Mouse (Mus musculus) E14TG2a.4 (cell line): ENCODE measurements around the gene Pias4.

Source experiments
- H3K27me3 ChIP-seq: 2 replicates; pipeline ENCODE4 v1.6.1; 2014; ENCODE audit warnings: low read length, control low read depth; ENCODE audit not compliant: insufficient read depth
- H3K36me3 ChIP-seq: 2 replicates; pipeline ENCODE4 v1.6.1; 2014; ENCODE audit warnings: low read length, control low read depth; ENCODE audit not compliant: insufficient read depth
- H3K4me1 ChIP-seq: replicated peaks from 2 replicates; pipeline ENCODE4 v1.6.1; 2014; ENCODE audit warnings: low read depth, low read length, control low read depth
- H3K4me3 ChIP-seq: replicated peaks from 2 replicates; pipeline ENCODE4 v1.5.1; 2014; ENCODE audit warnings: mild to moderate bottlenecking, low read length
- H3K9me3 ChIP-seq: 2 replicates; pipeline ENCODE4 v1.6.1; 2014; ENCODE audit warnings: low read length, control low read depth
- CTCF ChIP-seq: conservative IDR thresholded peaks from 2 replicates; pipeline ENCODE4 v1.5.1; 2014; ENCODE audit warnings: low read length
- NANOG ChIP-seq: IDR thresholded peaks from 2 replicates; pipeline ENCODE4 v1.6.1; 2014; ENCODE audit warnings: borderline replicate concordance, low read length, mixed read lengths
- POU5F1 ChIP-seq: IDR thresholded peaks from 2 replicates; pipeline ENCODE4 v1.6.1; 2014; ENCODE audit warnings: low read length, borderline replicate concordance

The Pias4 gene

DNA sequence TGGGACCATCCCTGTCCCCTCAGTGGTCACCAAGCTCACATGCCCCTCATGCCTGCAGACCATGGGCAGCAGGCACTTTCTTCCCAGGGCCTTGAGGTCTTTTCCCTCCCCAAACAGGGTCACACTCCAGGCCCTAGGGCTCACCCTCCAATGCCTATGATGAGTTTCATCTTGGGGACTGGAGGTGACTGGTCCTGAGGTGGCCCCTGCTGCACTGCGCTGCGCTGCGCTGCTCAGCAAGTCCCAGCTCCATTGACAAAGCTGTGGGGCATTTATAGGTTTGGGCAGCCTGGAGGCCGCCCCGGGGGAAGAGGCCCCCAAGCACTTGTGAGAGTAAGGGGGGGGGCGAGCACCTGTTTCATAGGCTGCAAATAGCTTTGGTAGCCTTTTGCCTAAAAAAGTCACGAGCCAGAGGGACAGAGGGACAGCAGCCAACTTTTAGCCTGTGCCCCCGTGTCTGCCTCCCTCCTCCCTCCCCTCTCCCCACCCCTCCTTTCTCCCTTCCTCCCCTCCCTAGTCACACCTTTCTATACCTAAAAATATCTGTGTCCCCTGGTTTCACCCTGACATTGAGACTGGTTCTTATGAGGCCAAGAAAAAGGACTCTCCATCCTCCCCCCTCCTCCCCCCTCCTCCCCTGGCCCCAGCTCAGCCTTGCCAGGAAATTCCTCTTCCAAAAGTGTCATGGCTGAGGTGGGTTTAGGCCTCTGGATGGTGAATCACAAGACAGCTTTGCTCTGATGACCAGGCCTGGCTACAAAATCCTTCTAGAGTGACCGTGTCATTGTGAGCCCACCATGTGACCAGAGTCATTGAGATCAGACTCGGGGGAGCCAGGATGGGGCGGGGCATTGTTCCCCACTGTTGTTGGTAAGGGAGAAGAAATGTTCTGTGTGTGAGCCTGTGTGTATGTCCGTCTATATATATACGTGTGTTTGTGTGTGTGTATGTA is 34.4 kb upstream of the Pias4 start, which contains the start of gene Nmrk2:
Gene Nmrk2 (minus strand): TSS at position 245 of the 952 bp plus-strand sequence.
- H3K4me1 ChIP-seq: peaks cover 13% of the 10 kb centered on the region
- no peaks in the 10 kb centered on the region for H3K9me3 ChIP-seq
- H3K27me3 ChIP-seq: peaks cover 20% of the 10 kb centered on the region
- TF ChIP-seq NANOG (no peak), POU5F1 (no peak), CTCF (no peak)
- peaks cover 3% of the 10 kb centered on the region; the same call in 1 of the 2 replicates for H3K36me3 ChIP-seq
- H3K4me3 ChIP-seq: no peak within 1 kb of the TSS

DNA sequence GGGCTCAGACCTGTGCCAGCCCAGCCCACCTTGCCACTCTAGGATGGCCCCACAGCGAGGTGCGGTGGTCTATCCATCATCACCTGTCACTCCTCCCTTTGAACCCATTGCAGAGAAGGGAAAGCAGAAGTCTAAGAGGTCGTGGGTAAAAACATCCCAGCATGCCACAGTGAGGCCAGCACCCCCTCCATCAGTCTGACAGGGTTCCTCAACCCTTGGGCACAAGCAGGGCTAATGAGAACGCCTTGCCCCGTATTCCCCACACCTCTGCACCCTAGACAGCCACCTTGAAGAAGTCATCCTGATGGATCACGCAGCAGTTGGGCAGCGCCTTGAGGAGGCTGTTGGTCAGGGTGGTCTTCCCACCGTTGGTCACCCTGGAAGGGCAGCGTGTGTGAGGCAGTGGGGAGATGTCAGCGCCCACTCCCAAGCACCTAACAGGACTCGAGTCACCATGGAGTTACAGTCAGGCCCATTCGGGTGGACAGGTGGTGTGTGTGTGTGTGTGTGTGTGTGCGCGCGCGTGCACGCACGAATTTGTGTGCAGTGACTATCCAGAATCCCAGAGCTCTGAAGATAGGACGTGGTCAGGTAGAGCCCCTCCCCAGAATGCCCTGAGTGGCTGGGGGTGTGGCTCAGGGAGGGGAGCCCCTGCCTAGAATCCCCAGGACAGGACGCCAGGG is 33.0 kb upstream of the Pias4 start:
- H3K4me3 ChIP-seq: no peak overlapping the region
- no peak for TF ChIP-seq NANOG
- TF ChIP-seq POU5F1: no peak
- TF ChIP-seq CTCF: no peak
- H3K9me3 ChIP-seq: no peaks in the 10 kb centered on the region
- peaks cover 13% of the 10 kb centered on the region for H3K4me1 ChIP-seq
- H3K27me3 ChIP-seq: peaks cover 31% of the 10 kb centered on the region
- no peaks in the 10 kb centered on the region for H3K36me3 ChIP-seq

- TF ChIP-seq NANOG: no peak
- TF ChIP-seq CTCF: no peak
- TF ChIP-seq POU5F1: no peak
- no peaks in the 10 kb centered on the region for H3K9me3 ChIP-seq
- peaks cover 37% of the 10 kb centered on the region for H3K27me3 ChIP-seq
- H3K4me1 ChIP-seq: peaks cover 16% of the 10 kb centered on the region
- H3K4me3 ChIP-seq: no peak overlapping the region
- no peaks in the 10 kb centered on the region for H3K36me3 ChIP-seq
Observed at GRCm38 (mm10) chr10:81200141-81200540, 32.4 kb upstream of the Pias4 start.

GRCm38 (mm10) chr10:81198990-81199389 is 31.3 kb upstream of the Pias4 start:
- Histone ChIP-seq H3K4me1 (peaks cover 26% of the 10 kb centered on the region), H3K9me3 (no peaks in the 10 kb centered on the region), H3K27me3 (peaks cover 45% of the 10 kb centered on the region), H3K4me3 (no peak overlapping the region), H3K36me3 (no peaks in the 10 kb centered on the region)
- TF ChIP-seq POU5F1: no peak
- no peak for TF ChIP-seq NANOG
- no peak for TF ChIP-seq CTCF

- Histone ChIP-seq H3K27me3 (peaks cover 45% of the 10 kb centered on the region), H3K9me3 (no peaks in the 10 kb centered on the region), H3K4me1 (peaks cover 33% of the 10 kb centered on the region), H3K4me3 (no peak overlapping the region), H3K36me3 (no peaks in the 10 kb centered on the region)
- TF ChIP-seq POU5F1 (no peak), CTCF (peak; percentile 77), NANOG (no peak)
Observed at GRCm38 (mm10) chr10:81198230-81198629, 30.5 kb upstream of the Pias4 start.

DNA sequence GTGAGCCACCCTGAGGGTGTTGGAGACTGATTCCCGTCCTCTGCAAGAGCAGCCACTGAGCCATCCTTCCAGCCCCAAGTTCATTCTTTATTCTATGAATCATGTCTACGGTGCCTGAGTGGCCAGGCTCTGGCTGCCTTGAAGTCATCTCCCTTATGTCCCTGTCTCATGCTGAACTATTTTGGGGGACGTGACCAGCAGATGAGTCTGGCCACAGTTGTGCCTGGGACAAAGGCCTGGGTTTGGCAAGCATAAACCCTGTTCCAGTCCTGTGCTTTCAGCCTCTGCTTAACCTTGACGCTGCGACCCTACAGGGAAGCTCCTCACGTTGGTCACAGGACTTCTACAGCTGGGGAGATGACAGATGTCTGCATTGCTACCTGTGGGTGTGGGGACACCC is 29.6 kb upstream of the Pias4 start:
- H3K4me3 ChIP-seq: no peak overlapping the region
- no peaks in the 10 kb centered on the region for H3K36me3 ChIP-seq
- H3K9me3 ChIP-seq: no peaks in the 10 kb centered on the region
- TF ChIP-seq POU5F1 (no peak), CTCF (no peak), NANOG (no peak)
- H3K4me1 ChIP-seq: peaks cover 37% of the 10 kb centered on the region
- H3K27me3 ChIP-seq: peaks cover 45% of the 10 kb centered on the region

GRCm38 (mm10) chr10:81196470-81197065 is 28.8 kb upstream of the Pias4 start:
- Histone ChIP-seq H3K9me3 (no peaks in the 10 kb centered on the region), H3K4me1 (peaks cover 43% of the 10 kb centered on the region), H3K36me3 (no peaks in the 10 kb centered on the region), H3K27me3 (peaks cover 45% of the 10 kb centered on the region), H3K4me3 (no peak overlapping the region)
- TF ChIP-seq POU5F1 (no peak), CTCF (no peak), NANOG (no peak)

GRCm38 (mm10) chr10:81195300-81195699 is 27.6 kb upstream of the Pias4 start:
- Histone ChIP-seq H3K27me3 (peaks cover 45% of the 10 kb centered on the region), H3K4me3 (no peak overlapping the region), H3K4me1 (peaks cover 46% of the 10 kb centered on the region), H3K36me3 (peaks cover 10% of the 10 kb centered on the region), H3K9me3 (no peaks in the 10 kb centered on the region)
- TF ChIP-seq POU5F1 (no peak), NANOG (no peak), CTCF (no peak)
